Mouse (Mus musculus) CH12.LX (cell line): ENCODE measurements around the gene Vwa5b2. TPM values are rescaled to one million over a fixed set of nuclear protein-coding genes. Genes with fewer than 3 reads are reported as not detected.

Source experiments
- DNase-seq: peaks from one replicate; pipeline ENCODE4 v3.0.0-alpha.2; 2013; ENCODE audit errors: extremely low read depth
- H3K27ac ChIP-seq: 2 replicates; pipeline ENCODE4 v1.5.1; 2012; ENCODE audit warnings: low read depth, mild to moderate bottlenecking, control low read depth, moderate library complexity; ENCODE audit not compliant: insufficient read depth
- H3K27me3 ChIP-seq: replicated peaks from 2 replicates; pipeline ENCODE3; 2012; ENCODE audit warnings: inconsistent platforms
- H3K36me3 ChIP-seq, 2 experiments: replicated peaks in 1 of 2; 2 replicates each; pipeline versions ENCODE3 to v1.6.1; 2012; ENCODE audit warnings: inconsistent platforms in 1 of 2, low read length in 1 of 2, mild to moderate bottlenecking in 1 of 2, mixed read lengths in 1 of 2, moderate library complexity in 1 of 2; ENCODE audit not compliant: control insufficient read depth in 1 of 2, insufficient read depth in 1 of 2
- H3K4me1 ChIP-seq, 2 experiments: 2 replicates each; pipeline ENCODE4 v1.6.1; 2012; ENCODE audit warnings: inconsistent platforms in 1 of 2, moderate library complexity in 1 of 2; ENCODE audit not compliant: insufficient read depth in 2 of 2, control insufficient read depth in 1 of 2
- H3K4me2 ChIP-seq: 2 replicates; pipeline ENCODE4 v1.6.1; 2012; ENCODE audit warnings: low read depth, mild to moderate bottlenecking, control low read depth; ENCODE audit not compliant: poor library complexity, insufficient read depth, severe bottlenecking
- H3K4me3 ChIP-seq, 3 experiments: fragments of 150-350 bp in 1 of 3; sonication (generic) in 1 of 3; replicated peaks in 1 of 3; 2 replicates each; pipeline versions ENCODE3 to v1.5.1; 2011 to 2012; ENCODE audit warnings: low read depth in 2 of 3, low read length in 2 of 3, mild to moderate bottlenecking in 2 of 3, moderate library complexity in 2 of 3, control low read depth in 1 of 3, improper control_type of control experiment in 1 of 3, inconsistent platforms in 1 of 3, mixed read lengths in 1 of 3; ENCODE audit not compliant: poor library complexity in 1 of 3
- H3K79me2 ChIP-seq: replicated peaks from 2 replicates; pipeline ENCODE4 v1.6.1; 2012; ENCODE audit warnings: mild to moderate bottlenecking, moderate library complexity; ENCODE audit not compliant: control insufficient read depth, poor library complexity, insufficient read depth, severe bottlenecking; ENCODE audit errors: extremely low read depth
- H3K9ac ChIP-seq: 2 replicates; pipeline ENCODE4 v1.6.1; 2012; ENCODE audit warnings: low read depth, mild to moderate bottlenecking, control low read depth, moderate library complexity; ENCODE audit not compliant: insufficient read depth
- H3K9me3 ChIP-seq: replicated peaks from 2 replicates; pipeline ENCODE3; 2012; ENCODE audit warnings: low read length, inconsistent platforms, mixed read lengths
- BHLHE40 ChIP-seq: IDR thresholded peaks from 2 replicates; pipeline ENCODE4 v1.6.1; 2011; ENCODE audit warnings: mild to moderate bottlenecking, low read depth, low read length, improper control_type of control experiment
- CHD1 ChIP-seq: IDR thresholded peaks from 2 replicates; pipeline ENCODE4 v1.6.1; 2012; ENCODE audit warnings: low read depth, low read length, improper control_type of control experiment, inconsistent platforms
- CHD2 ChIP-seq: IDR thresholded peaks from 2 replicates; pipeline ENCODE4 v1.6.1; 2011; ENCODE audit warnings: low read length, improper control_type of control experiment
- ELF1 ChIP-seq: IDR thresholded peaks from 2 replicates; pipeline ENCODE4 v1.6.1; 2014; ENCODE audit warnings: low read depth, mild to moderate bottlenecking, inconsistent platforms, low read length, improper control_type of control experiment
- EP300 ChIP-seq: IDR thresholded peaks from 2 replicates; pipeline ENCODE4 v1.6.1; 2011; ENCODE audit warnings: low read length, improper control_type of control experiment
- ETS1 ChIP-seq: conservative IDR thresholded peaks from 2 replicates; pipeline ENCODE4 v1.6.1; 2012; ENCODE audit warnings: low read depth, mild to moderate bottlenecking, inconsistent platforms, low read length, improper control_type of control experiment, moderate library complexity
- GABPA ChIP-seq: IDR thresholded peaks from 2 replicates; pipeline ENCODE4 v1.6.1; 2012; ENCODE audit warnings: low read depth, low read length, improper control_type of control experiment, inconsistent platforms; ENCODE audit not compliant: insufficient replicate concordance
- HCFC1 ChIP-seq: IDR thresholded peaks from 2 replicates; pipeline ENCODE4 v1.6.1; 2012; ENCODE audit warnings: low read depth, mild to moderate bottlenecking, inconsistent platforms, low read length, improper control_type of control experiment
- IRF4 ChIP-seq: IDR thresholded peaks from 2 replicates; pipeline ENCODE4 v1.6.1; 2014; ENCODE audit warnings: low read depth, mild to moderate bottlenecking, inconsistent platforms, low read length, improper control_type of control experiment
- JUN ChIP-seq: IDR thresholded peaks from 2 replicates; pipeline ENCODE4 v1.6.1; 2011; ENCODE audit warnings: low read depth, mild to moderate bottlenecking, low read length, improper control_type of control experiment, moderate library complexity; ENCODE audit not compliant: insufficient read depth
- JUND ChIP-seq: conservative IDR thresholded peaks from 2 replicates; pipeline ENCODE4 v1.6.1; 2011; ENCODE audit warnings: low read depth, low read length, improper control_type of control experiment
- KAT2A ChIP-seq: IDR thresholded peaks from 2 replicates; pipeline ENCODE4 v1.6.1; 2012; ENCODE audit warnings: low read length, improper control_type of control experiment, inconsistent platforms; ENCODE audit not compliant: insufficient replicate concordance
- MAFK ChIP-seq: IDR thresholded peaks from 2 replicates; pipeline ENCODE4 v1.6.1; 2011; ENCODE audit warnings: low read length, improper control_type of control experiment; ENCODE audit not compliant: insufficient replicate concordance
- MAX ChIP-seq: IDR thresholded peaks from 2 replicates; pipeline ENCODE4 v1.6.1; 2011; ENCODE audit warnings: low read length, improper control_type of control experiment
- MEF2A ChIP-seq: IDR thresholded peaks from 2 replicates; pipeline ENCODE4 v1.6.1; 2014; ENCODE audit warnings: low read depth, mild to moderate bottlenecking, inconsistent platforms, low read length, improper control_type of control experiment, borderline replicate concordance
- MXI1 ChIP-seq: IDR thresholded peaks from 2 replicates; pipeline ENCODE4 v1.6.1; 2011; ENCODE audit warnings: mild to moderate bottlenecking, low read depth, low read length, improper control_type of control experiment
- MYC ChIP-seq: IDR thresholded peaks from 2 replicates; pipeline ENCODE4 v1.6.1; 2011; ENCODE audit warnings: low read depth, mild to moderate bottlenecking, improper control_type of control experiment, low read length
- NELFE ChIP-seq: IDR thresholded peaks from 2 replicates; pipeline ENCODE4 v1.6.1; 2011; ENCODE audit warnings: low read depth, low read length, improper control_type of control experiment
- NRF1 ChIP-seq: IDR thresholded peaks from 2 replicates; pipeline ENCODE4 v1.6.1; 2014; ENCODE audit warnings: low read depth, mild to moderate bottlenecking, inconsistent platforms, low read length, improper control_type of control experiment, moderate library complexity
- POLR2A ChIP-seq: IDR thresholded peaks from 2 replicates; pipeline ENCODE4 v1.6.1; 2011; ENCODE audit warnings: low read depth, mild to moderate bottlenecking, improper control_type of control experiment, low read length
- POLR2AphosphoS2 ChIP-seq: IDR thresholded peaks from 2 replicates; pipeline ENCODE4 v1.6.1; 2011; ENCODE audit warnings: low read depth, low read length, improper control_type of control experiment
- RAD21 ChIP-seq: IDR thresholded peaks from 2 replicates; pipeline ENCODE4 v1.6.1; 2011; ENCODE audit warnings: low read depth, mild to moderate bottlenecking, low read length, improper control_type of control experiment, moderate library complexity
- RCOR1 ChIP-seq: conservative IDR thresholded peaks from 2 replicates; pipeline ENCODE4 v1.6.1; 2012; ENCODE audit warnings: low read depth, mild to moderate bottlenecking, inconsistent platforms, low read length, improper control_type of control experiment
- SIN3A ChIP-seq: IDR thresholded peaks from 2 replicates; pipeline ENCODE4 v1.6.1; 2012; ENCODE audit warnings: low read length, improper control_type of control experiment, inconsistent platforms
- TCF12 ChIP-seq: IDR thresholded peaks from 2 replicates; pipeline ENCODE4 v1.6.1; 2014; ENCODE audit warnings: low read depth, mild to moderate bottlenecking, inconsistent platforms, low read length, improper control_type of control experiment
- UBTF ChIP-seq: IDR thresholded peaks from 2 replicates; pipeline ENCODE4 v1.6.1; 2012; ENCODE audit warnings: low read depth, mild to moderate bottlenecking, inconsistent platforms, low read length, improper control_type of control experiment, moderate library complexity
- USF2 ChIP-seq: conservative IDR thresholded peaks from 2 replicates; pipeline ENCODE4 v1.6.1; 2011; ENCODE audit warnings: low read depth, low read length, improper control_type of control experiment
- ZC3H11A ChIP-seq: IDR thresholded peaks from 2 replicates; pipeline ENCODE4 v1.6.1; 2012; ENCODE audit warnings: low read depth, mild to moderate bottlenecking, inconsistent platforms, low read length, improper control_type of control experiment
- ZKSCAN1 ChIP-seq: IDR thresholded peaks from 2 replicates; pipeline ENCODE4 v1.6.1; 2012; ENCODE audit warnings: low read depth, inconsistent platforms, low read length, improper control_type of control experiment, borderline replicate concordance
- ZMIZ1 ChIP-seq: IDR thresholded peaks from 2 replicates; pipeline ENCODE4 v1.6.1; 2012; ENCODE audit warnings: low read depth, mild to moderate bottlenecking, inconsistent platforms, low read length, improper control_type of control experiment
- ZNF384 ChIP-seq: IDR thresholded peaks from 2 replicates; pipeline ENCODE4 v1.6.1; 2012; ENCODE audit warnings: low read depth, low read length, improper control_type of control experiment, inconsistent platforms
- dilution Hi-C: fragments of 300-500 bp; cut with MboI; formaldehyde crosslinking; loops from 2 replicates; pipeline ENCODE4 v1.14.3; 2020; ENCODE audit warnings: low sequenced_read_pairs; ENCODE audit not compliant: extremely low pct_unique_long_range_greater_than_20kb, extremely low pct_ligation_motif_present
- in situ Hi-C: fragments of 300-500 bp; cut with MboI; formaldehyde crosslinking; loops from 3 replicates; pipeline ENCODE4 v1.14.3; 2019; ENCODE audit warnings: low sequenced_read_pairs, low pct_ligation_motif_present, low pct_unique_long_range_greater_than_20kb, mixed read lengths
- polyA plus RNA-seq: library from polyadenylated mRNA; unstranded; fragments of >175 nt; gene quantifications from 2 replicates; pipeline ENCODE4 v1.2.1, GENCODE M21; 2012; ENCODE audit warnings: low read depth; ENCODE audit not compliant: insufficient read length
- total RNA-seq, 2 experiments: library from RNA; depleted of rRNA; stranded (reverse); fragments of 300-350 nt in 1 of 2; fragments of >200 nt in 1 of 2; gene quantifications; 2 replicates each; pipeline ENCODE4 v1.2.3; 2012 to 2014

Gene Vwa5b2
- total and polyA plus RNA-seq, 3 experiments: 0.29 TPM; not detected in 2

DNA sequence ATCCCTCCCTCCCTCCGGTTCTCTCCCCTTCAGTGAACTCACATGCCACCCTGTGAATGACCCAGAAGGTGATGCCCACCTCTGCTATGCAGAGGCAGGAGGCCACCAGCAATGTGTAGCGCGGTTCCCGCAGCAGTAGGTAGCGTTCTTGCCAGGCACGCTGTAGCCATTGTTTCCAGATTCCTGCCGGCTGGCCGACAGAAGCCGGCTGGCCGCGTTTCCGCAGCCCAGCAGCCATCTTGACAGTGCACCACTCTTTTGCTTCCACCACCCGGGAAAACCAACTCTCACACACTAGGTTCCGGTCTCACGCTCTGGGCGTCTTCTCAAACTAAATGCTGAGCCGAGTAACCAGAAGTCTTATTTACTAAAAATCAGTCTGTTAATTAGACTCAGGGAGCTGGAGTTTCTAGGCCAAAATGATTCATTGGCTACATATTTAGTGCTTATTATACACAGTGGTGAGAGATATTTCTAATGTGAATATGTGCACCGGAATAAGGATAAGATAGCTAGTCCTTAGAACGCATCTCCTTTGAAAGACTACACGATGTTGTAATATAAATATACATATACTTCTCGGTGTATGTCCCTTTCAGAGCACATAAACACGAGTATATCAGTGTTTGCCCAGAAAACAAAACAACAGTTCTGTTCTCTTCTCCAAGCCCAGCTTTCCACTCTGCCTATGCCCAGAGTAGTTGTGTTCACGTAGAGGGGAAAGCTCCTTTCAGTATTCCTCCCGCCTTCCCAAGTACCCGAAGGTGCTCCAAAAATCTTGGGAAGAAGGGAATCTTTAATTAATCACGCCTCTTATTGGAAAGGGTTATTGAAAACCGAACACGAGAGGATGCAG lies 21.5 kb downstream of the Vwa5b2 start (continued):
- TF ChIP-seq ELF1 (peak; percentile 83), MYC (peak; percentile 99), MXI1 (peak; percentile 97), HCFC1 (peak; percentile 90)

DNA sequence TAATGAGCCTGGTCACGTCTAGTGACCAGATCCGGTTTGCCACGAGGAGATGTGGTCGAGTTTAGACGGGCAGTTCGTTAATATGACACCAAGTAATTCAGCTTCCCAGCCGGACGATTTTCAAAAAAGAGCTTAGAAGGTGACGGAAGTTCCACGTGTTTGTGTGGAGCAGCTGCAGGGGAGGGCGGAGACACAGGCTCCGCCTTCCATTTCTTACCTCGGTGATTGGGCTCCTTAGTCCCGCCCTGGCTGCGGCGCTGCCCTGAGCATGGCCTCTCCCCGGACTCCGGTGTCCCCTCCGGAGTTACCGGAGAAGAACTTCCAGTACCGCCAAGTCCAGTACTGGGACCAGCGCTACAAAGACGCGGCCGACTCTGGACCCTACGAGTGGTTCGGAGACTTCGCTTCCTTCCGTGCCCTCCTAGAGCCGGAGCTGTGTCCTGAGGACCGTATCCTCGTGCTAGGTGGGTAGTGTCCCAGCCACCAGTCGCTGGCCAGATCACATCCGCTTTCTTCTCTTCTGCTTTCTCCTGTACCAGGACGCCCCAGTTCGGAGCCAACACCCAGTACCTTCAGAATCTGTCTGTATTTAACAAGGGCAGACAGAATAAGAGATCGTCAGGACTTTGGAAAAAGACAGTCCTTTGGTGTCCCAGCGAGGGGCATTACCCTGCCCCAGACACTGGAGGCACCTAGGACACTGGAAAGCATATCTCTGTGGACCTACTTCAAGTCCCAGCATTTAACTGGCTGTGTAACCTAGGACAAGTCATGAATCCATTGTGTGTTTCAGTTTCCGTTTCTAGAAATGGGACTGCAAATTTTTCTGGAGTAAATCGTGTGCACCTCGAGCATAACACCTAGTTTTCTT lies 22.3 kb downstream of the Vwa5b2 start, which contains the start of the genes Eef1akmt4, Gm49333 and Alg3:
Gene Eef1akmt4, plus strand, starts transcription at position 237 of the 871 bp plus-strand sequence.
Gene Gm49333, plus strand, starts transcription at position 254 of the 871 bp plus-strand sequence.
Gene Alg3, minus strand, starts transcription at position 379 of the 871 bp plus-strand sequence.
- Histone ChIP-seq H3K9me3 (no peaks in the 10 kb centered on the region), H3K4me3 (peak within 1 kb of the TSS; percentile 70 to 86 (median 79)), H3K36me3 (peaks cover 21 to 56% of the 10 kb centered on the region in 2 experiments), H3K9ac (peak within 1 kb of the TSS; percentile 74), H3K27me3 (no peaks in the 10 kb centered on the region), H3K4me2 (peak within 1 kb of the TSS; percentile 98), H3K4me1 (peaks cover 6 to 33% of the 10 kb centered on the region in 2 experiments), H3K79me2 (peaks cover 8% of the 10 kb centered on the region), H3K27ac (peak within 1 kb of the TSS; percentile 46)
- peak; percentile 100 for DNase-seq
- in situ Hi-C loops (loop anchor here (5.0 to 10.0 kb wide), 2 partner anchors 64 to 317 kb away; partner anchors contain the start of gene Abcf3), dilution Hi-C loops (no loop called here)
- TF ChIP-seq HCFC1 (peak; percentile 83), JUN (peak; percentile 28; the same call in 1 of the 2 replicates), ELF1 (0 out of 2 replicates have a peak, but pooled peaks have one; percentile 48), USF2 (no peak), MAX (peak; percentile 100), MEF2A (no peak; the same call in 1 of the 2 replicates), CHD1 (peak; percentile 83; the same call in 1 of the 2 replicates), NRF1 (peak; percentile 64), EP300 (no peak), ZKSCAN1 (no peak), KAT2A (no peak), POLR2A (peak; percentile 94), ZNF384 (no peak), IRF4 (0 out of 2 replicates have a peak, but pooled peaks have one; percentile 16), CHD2 (peak; percentile 60; the same call in 1 of the 2 replicates), BHLHE40 (peak; percentile 92), MYC (peak; percentile 100), SIN3A (peak; percentile 99), GABPA (no peak), JUND (0 out of 2 replicates have a peak, but pooled peaks have one; percentile 30), POLR2AphosphoS2 (no peak), RAD21 (no peak), ZMIZ1 (peak; percentile 68; the same call in 1 of the 2 replicates), MAFK (no peak), NELFE (peak; percentile 82), MXI1 (peak; percentile 100), ETS1 (peak; percentile 68), UBTF (no peak), TCF12 (peak; percentile 66; the same call in 1 of the 2 replicates), RCOR1 (no peak), ZC3H11A (no peak)
